Mouse (Mus musculus): Measurements from ENCODE around the gene Hnf1b.

Hnf1b gene

DNA sequence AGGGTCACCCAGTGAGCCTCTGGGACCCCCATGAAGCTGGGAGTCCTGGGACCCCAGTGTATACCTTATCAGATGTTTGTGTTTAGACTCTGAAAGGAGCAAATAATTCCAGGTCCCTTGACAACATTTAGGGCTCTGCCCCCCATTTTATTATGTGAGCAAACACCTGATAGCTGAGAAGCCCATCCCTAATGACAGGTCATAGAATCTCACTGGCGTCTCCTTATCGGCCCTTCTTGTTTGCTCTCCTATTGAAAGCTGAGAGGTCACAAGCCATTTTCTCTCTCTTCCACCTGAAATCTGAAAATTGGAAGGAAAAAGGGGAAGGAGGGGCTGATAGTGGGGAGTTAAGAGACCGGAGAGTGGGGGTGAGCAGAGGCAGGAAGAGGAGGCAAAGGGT, 52.9 kb downstream of the Hnf1b start:
- DNase-seq, result no peak

DNA sequence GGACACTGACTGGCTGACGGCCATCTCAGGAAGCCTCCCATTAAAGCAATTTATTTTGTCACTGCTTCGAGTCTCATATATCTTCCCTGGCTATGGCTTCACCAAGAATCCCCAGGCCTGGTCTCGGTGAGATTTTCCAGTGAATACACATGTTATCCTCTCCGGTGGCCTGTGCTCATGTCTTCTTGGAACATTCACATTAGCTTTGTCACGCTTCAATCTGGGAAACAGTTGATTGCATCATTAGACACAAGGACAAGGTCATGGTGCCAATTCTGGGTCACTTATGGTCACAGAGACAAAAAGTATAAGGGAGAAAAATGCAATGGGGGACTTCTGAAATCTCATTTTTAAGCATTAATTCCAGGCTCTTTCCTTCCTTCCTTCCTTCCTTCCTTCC, 55.9 kb downstream of the Hnf1b start:
- DNase-seq, result no peak

DNA sequence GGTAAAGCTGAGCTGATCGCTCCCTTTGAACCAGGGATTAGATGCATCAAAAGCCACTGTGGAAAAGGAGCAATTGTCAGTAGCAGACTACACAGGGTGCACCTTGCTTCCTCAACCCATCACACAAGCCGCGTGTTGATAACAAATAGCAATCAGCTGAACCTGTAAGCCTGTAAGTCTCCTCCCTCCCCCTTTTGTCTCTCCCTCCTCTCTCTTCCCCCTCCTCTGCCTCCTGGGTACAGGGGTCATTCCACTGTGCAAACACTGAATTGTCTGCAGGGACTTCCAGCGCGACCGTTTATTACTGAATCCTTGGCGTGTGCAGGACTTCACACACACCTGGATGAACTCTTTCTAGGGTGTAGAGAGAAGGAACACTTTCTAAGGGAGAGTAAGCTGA, 58.5 kb downstream of the Hnf1b start:
- no peak for DNase-seq

DNA sequence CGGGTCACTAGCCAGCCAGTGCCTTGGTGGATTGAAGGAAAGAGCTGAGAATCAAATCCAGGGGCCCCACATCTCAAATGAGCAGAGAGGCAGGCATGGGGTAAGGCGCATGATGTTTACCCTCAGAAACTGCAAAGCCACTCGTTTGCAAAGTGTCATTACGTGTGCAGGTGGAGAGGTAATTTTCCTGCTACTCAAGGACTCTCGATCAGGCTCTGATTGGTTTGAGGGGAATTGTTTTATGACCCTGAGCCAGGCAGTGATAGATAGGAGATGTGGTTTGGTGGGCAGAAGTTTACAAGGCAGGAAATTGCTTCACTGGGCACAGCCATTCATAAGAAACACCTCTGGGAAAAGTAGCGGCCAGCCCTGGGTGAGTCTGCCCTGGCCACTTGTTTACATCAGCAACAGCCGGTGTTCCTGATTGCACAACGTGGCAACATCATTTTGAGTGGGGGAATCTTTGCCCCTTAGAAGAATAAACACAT, 64.0 kb downstream of the Hnf1b start:
- no peak for DNase-seq

DNA sequence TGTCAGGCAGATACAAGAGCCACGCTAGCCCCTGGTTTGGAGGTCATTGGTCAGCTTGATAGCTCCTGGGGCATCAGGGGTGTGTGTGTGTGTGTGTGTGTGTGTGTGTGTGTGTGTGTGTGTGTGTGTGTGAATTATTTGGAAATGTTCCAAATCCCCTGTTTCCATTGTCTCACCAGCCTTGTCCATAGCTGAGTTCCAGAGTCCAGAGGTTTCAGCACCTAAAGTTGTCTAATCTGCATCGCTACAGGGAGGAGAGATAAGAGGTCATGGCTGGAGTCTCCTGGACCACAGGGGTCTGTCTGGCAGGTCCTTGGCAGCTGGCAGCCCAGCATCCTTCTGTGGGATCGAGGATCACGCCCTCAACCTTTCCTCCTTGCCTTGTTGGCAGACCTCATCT, 64.6 kb downstream of the Hnf1b start:
- DNase-seq, result no peak

DNA sequence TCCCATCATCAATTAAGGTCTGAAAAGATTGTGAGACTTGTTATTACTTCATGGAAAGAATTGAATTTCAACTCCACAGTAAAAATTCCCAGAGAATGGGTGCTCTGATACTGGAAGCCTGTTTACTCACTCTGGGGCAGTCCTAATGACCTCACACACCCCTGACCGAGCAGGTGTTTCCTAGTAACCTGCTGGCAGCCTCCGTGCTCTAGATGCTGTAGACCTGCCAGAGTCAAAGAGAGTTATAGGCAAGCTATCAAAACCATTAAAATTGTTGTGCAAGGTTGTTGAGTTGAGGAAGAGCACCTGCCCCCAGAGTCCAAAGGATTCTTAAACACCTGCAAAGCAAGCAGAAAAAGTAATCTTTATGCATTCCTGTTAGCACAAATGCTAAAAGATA, 72.7 kb downstream of the Hnf1b start:
- DNase-seq, result no peak

DNA sequence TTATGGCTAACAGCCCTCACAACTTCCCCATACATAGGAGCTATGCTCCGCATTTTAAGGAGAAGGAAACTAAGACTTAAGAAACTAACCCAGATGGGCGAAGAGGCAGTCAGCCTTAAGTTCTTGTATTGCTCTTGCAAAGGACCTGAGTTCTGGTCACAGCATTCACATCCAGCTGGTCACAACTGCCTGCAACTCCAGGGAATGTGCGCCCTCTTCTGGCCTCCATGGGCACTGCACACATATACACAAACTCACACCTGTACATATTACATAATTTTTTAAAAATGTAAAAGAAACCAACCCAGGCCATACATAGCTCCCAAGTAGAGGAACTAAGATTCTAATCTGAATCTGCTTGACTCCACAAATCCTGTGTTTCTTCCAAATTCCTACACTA, 77.2 kb downstream of the Hnf1b start:
- no peak for DNase-seq

DNA sequence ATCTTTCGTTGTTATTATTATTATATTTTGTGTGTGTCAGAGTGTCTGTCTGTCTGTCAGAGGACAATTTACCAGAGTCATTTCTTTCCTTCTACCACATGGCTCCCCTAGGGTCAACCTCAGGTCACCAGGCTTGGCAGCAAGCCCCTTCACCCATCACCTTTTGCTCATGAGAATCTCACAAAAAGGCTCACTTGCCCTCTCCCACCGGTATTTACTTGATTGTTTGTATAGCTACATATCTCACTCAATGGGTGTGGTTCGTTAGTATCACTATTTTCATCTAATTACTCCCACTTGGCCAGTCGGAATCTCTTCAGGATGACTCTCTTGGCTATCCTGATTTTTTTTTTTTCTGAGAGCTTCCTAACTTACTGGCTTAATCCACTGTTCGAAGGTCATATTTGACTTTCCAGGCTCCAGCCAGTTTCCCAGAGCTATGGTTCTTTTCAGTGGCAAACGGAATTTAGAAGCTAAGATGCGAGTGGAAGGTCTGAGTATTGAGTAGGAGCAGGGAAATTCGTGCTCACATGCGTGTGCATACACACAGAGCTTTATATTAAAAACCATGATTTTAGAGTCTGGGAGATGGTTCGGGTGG, 82.7 kb downstream of the Hnf1b start:
- DNase-seq, result no peak

DNA sequence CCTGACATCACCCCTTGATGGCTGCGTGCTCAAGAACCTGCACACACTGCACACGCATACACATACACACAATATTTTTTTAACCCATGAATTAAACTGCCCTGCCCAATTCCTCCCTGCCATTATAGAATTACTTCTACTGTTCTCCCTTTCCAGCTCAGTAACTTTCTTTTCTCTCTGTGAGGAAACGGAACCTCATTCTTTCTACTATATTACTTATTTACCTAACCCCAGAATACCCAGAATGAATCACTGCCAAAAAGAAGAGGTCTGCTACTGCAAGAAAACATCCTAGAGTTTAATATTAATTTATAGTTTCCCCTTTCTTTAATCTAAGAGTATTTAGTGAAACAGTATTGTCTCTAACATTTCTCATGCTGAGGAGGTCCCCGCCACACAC, 83.5 kb downstream of the Hnf1b start:
- DNase-seq, result no peak

DNA sequence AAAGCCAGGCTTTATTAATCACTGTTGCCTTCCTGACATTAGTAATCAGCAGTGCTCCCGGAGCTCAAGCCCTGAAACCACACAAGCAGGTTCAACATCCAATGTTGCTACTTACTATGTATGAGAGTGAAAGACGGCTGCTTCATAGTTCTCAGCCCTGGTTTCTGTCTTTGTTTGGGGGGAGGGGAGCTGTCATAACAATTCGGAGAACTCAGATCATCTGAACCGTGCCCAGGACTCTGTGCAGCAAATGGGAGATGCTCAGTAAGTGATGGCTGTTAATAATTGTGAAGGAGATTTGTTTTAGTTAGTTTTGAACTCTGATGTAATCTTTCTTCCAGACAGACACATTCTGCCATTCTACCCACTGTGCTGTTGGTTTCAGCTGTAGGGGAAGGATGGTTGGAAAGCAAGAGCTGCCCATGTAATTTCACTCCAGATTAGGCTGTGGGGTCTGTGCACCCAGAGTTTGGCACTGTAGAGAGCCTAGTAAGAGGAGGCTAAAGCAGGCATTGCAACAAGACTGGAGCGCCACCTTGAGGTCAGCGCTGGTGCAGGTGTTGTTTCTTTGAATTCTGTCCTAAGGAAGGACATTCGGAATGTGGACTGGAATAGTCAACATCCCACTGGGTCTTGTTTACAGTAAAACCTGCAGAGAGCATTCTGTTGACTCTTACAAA, 86.3 kb downstream of the Hnf1b start:
- peak; percentile 54 for DNase-seq

DNA sequence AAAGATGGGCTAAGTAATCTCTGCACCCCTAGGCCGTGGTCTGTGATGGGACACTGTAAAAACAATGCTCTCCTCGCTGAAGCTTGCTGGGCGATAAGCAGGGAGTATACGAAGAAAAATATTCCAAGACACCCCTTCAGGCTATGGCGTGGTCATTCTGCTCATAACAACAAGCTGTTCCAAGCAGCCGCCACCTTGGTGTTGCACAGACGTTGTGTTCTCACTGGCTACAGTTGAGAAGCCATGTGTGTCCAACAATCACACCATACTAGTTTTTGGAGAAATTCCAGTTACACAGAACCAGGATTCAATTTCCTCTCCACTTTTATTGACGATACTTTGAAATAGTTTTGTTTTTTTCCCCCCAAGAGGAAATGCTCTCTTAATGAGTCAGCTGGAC, 88.7 kb downstream of the Hnf1b start:
- DNase-seq, result no peak

DNA sequence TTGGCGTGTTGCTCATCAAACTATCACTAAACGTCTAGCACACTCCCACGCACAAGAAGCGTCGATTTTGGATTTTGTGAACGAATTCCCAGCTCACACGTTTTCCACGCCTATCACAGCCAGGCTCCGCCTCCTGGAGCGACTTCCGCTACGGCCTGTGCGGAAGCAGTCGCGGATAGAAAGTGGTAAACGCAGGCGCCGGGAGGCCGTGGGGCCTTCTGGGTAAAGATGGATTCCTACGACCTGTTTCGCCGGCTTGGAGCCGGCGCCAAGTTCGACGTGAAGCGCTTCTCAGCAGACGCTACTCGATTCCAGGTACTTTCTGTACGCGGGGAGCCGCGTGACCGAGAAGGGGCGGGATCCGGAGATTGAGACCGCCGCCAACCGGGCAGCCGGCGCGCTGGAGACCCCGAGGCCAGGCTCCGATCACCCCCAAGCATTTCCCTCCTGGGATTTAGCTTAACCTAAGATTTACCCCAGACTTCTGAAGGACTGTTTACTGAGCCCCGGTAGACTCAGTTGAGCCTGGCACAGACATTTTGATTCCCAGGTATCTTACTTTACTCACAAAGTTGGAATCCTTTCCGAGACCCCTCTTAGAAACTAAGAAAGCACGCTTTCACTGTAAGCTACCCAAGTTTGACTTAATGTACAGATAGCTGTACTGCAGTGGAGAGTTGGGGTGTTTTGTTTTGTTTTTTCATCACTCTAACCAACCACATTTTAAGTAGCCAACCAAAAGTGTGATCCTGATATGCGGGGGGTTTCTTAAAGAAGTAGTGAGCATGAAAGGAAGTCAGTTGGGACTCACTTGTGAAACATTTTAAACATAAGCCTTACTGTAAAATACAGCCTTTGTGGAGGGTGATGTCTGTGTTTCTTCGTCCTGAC, 92.3 kb downstream of the Hnf1b start, which contains the start of gene Ddx52:
Ddx52 (plus strand) TSS at position 113 of the 891 bp plus-strand sequence.
- peak; percentile 79 for DNase-seq
